Mouse (Mus musculus) C2C12 (cell line): ENCODE data around the gene Bri3. TPM values are rescaled to one million over a fixed set of nuclear protein-coding genes. Genes with fewer than 3 reads are reported as not detected.

Experiments
- H3K27me3 ChIP-seq: one replicate; pipeline ENCODE4 v1.6.1; 2011; ENCODE audit not compliant: control insufficient read depth, insufficient read depth, insufficient read length
- H3K36me3 ChIP-seq: one replicate; pipeline ENCODE4 v1.6.1; 2011; ENCODE audit not compliant: control insufficient read depth, insufficient read depth
- H3K4me3 ChIP-seq: one replicate; pipeline ENCODE4 v1.5.1; 2011; ENCODE audit warnings: mild to moderate bottlenecking, control low read depth; ENCODE audit not compliant: poor library complexity, insufficient read depth, severe bottlenecking
- H3K79me2 ChIP-seq: one replicate; pipeline ENCODE4 v1.6.1; 2011; ENCODE audit not compliant: control insufficient read depth, insufficient read depth
- H3K79me3 ChIP-seq: one replicate; pipeline ENCODE4 v1.6.1; 2011; ENCODE audit warnings: low read depth, control low read depth
- H3ac ChIP-seq: one replicate; pipeline ENCODE3; 2011; ENCODE audit warnings: low read depth; ENCODE audit not compliant: control insufficient read depth, insufficient read length
- CEBPB ChIP-seq: IDR thresholded peaks from one replicate; pipeline ENCODE4 v1.6.1; 2011; ENCODE audit warnings: low read depth, mild to moderate bottlenecking, control low read depth, moderate library complexity
- CTCF ChIP-seq: IDR thresholded peaks from one replicate; pipeline ENCODE4 v1.5.1; 2011; ENCODE audit not compliant: control insufficient read depth, insufficient read depth, insufficient read length
- FOSL1 ChIP-seq: IDR thresholded peaks from one replicate; pipeline ENCODE4 v1.8.0; 2011; ENCODE audit warnings: mild to moderate bottlenecking, low read length; ENCODE audit not compliant: poor library complexity, insufficient read depth, severe bottlenecking
- MAX ChIP-seq: IDR thresholded peaks from one replicate; pipeline ENCODE4 v1.6.1; 2011; ENCODE audit warnings: mild to moderate bottlenecking, control low read depth
- MYOD1 ChIP-seq: IDR thresholded peaks from one replicate; pipeline ENCODE4 v1.6.1; 2011; ENCODE audit warnings: low read depth; ENCODE audit not compliant: control insufficient read depth, insufficient read length
- MYOG ChIP-seq: IDR thresholded peaks from one replicate; pipeline ENCODE4 v1.6.1; 2011; ENCODE audit not compliant: control insufficient read depth, insufficient read length; ENCODE audit errors: extremely low read depth
- USF1 ChIP-seq: IDR thresholded peaks from one replicate; pipeline ENCODE4 v1.6.1; 2011; ENCODE audit warnings: low read depth, mild to moderate bottlenecking, control low read depth, moderate library complexity
- polyA plus RNA-seq: library from polyadenylated mRNA; unstranded; fragments of >200 nt; fragmentation: generic; extraction: Trizol; gene quantifications from one replicate; pipeline ENCODE4 v1.2.1, GENCODE M21; 2012; ENCODE audit warnings: missing spikeins

Gene Bri3
- polyA plus RNA-seq, 1 experiment = 121 TPM

DNA sequence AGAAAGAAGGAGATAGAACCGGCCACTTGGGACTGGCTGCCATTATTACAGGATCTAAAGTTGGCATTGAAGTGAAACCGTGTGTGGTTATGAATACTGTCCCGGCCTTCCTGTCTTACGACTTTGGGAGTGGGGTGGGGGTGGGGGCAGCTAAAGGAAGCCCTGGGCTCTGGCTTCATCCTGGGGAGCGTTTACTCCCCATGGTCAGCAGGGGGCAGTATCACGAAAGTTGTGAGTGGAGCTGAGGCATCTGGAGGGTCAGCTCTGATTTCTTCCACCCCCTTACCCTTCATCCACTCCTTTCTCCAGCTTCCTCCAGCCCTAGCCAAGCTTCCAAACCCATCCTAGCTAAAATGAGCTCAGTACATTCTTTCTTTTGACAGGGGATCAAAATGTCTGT is 222.8 kb downstream of the Bri3 start:
- no peaks in the 10 kb centered on the region for H3K79me2 ChIP-seq
- TF ChIP-seq CTCF (no peak), MYOD1 (no peak), MAX (no peak), FOSL1 (no peak), USF1 (no peak), MYOG (no peak), CEBPB (no peak)

GRCm38 (mm10) chr5:144473056-144473455 is 228.8 kb downstream of the Bri3 start:
- H3ac ChIP-seq = no peak overlapping the region
- no peaks in the 10 kb centered on the region for H3K36me3 ChIP-seq
- H3K79me2 ChIP-seq = no peaks in the 10 kb centered on the region
- TF ChIP-seq FOSL1 = no peak
- no peak for TF ChIP-seq MYOG
- no peak for TF ChIP-seq MAX
- no peak for TF ChIP-seq USF1
- TF ChIP-seq CTCF = no peak
- TF ChIP-seq CEBPB = no peak
- TF ChIP-seq MYOD1 = no peak
- no peaks in the 10 kb centered on the region for H3K27me3 ChIP-seq
- H3K79me3 ChIP-seq = no peaks in the 10 kb centered on the region
- H3K4me3 ChIP-seq = no peak overlapping the region

More for the DNA sequence above, 222.8 kb downstream of the Bri3 start:
- Histone ChIP-seq H3K27me3 (no peaks in the 10 kb centered on the region), H3K79me3 (no peaks in the 10 kb centered on the region), H3K4me3 (no peak overlapping the region), H3ac (no peak overlapping the region), H3K36me3 (no peaks in the 10 kb centered on the region)

GRCm38 (mm10) chr5:144479677-144480171 is 235.5 kb downstream of the Bri3 start:
- TF ChIP-seq MYOG (no peak), CEBPB (no peak), MYOD1 (no peak), USF1 (no peak), FOSL1 (no peak), MAX (no peak), CTCF (no peak)
- Histone ChIP-seq H3ac (no peak overlapping the region), H3K79me3 (no peaks in the 10 kb centered on the region), H3K79me2 (no peaks in the 10 kb centered on the region), H3K36me3 (no peaks in the 10 kb centered on the region), H3K4me3 (no peak overlapping the region), H3K27me3 (no peaks in the 10 kb centered on the region)

GRCm38 (mm10) chr5:144483659-144484375 is 239.6 kb downstream of the Bri3 start:
- TF ChIP-seq USF1 = no peak
- no peak for TF ChIP-seq CEBPB
- no peak for TF ChIP-seq FOSL1
- TF ChIP-seq CTCF = no peak
- no peak for TF ChIP-seq MYOD1
- no peak for TF ChIP-seq MYOG
- no peaks in the 10 kb centered on the region for H3K27me3 ChIP-seq
- H3K36me3 ChIP-seq = no peaks in the 10 kb centered on the region
- no peak overlapping the region for H3ac ChIP-seq
- no peak overlapping the region for H3K4me3 ChIP-seq
- no peaks in the 10 kb centered on the region for H3K79me3 ChIP-seq
- H3K79me2 ChIP-seq = no peaks in the 10 kb centered on the region

DNA sequence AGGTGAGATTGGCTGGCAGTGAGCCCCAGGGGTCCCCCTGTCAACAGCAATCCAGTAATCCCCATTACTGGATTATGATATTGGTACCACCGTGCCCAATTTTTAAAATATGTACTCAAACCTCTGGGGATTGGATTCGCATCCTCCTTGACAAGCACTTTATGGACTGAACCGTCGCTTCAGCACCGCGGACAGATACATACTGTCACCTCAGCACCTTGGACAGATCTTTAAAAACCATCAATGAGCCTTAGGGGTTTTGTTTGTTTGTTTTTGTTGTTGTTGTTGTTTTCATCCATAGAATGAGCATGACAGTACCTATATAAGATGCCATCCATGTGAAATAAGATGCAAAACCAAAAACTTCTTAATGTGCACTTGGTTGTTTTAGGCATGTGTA is 247.1 kb downstream of the Bri3 start:
- no peak overlapping the region for H3ac ChIP-seq
- no peaks in the 10 kb centered on the region for H3K79me2 ChIP-seq
- TF ChIP-seq MAX (no peak), MYOG (no peak), FOSL1 (no peak), CEBPB (no peak), CTCF (no peak), USF1 (no peak), MYOD1 (no peak)
- H3K4me3 ChIP-seq = no peak overlapping the region
- no peaks in the 10 kb centered on the region for H3K79me3 ChIP-seq
- no peaks in the 10 kb centered on the region for H3K27me3 ChIP-seq
- H3K36me3 ChIP-seq = no peaks in the 10 kb centered on the region

Other genes starting within 250 kb of the Bri3 start
- 35.0 TPM for gene Ccz1, start 229.6 kb upstream of the Bri3 start, polyA plus RNA-seq
- not detected for gene Ocm, start 217.8 kb upstream of the Bri3 start, polyA plus RNA-seq
- gene Lmtk2, start 144.0 kb upstream of the Bri3 start, polyA plus RNA-seq = 4.9 TPM
- not detected for gene Bhlha15, start 54.2 kb upstream of the Bri3 start, polyA plus RNA-seq
- gene Tecpr1, start 20.8 kb upstream of the Bri3 start, polyA plus RNA-seq = 10.5 TPM
- 18.9 TPM for gene Baiap2l1, start 113.7 kb downstream of the Bri3 start, polyA plus RNA-seq